Mouse (Mus musculus) urinary bladder, postnatal 14 days (tissue): ENCODE measurements around the gene Abcc9.

Source experiments
- DNase-seq: peaks from one replicate; pipeline ENCODE4 v3.0.0; 2021; ENCODE audit warnings: low spot score

The Abcc9 gene

GRCm38 (mm10) chr6:142701652-142702637 is at the start of gene Abcc9:
TSS of gene Abcc9 (minus strand) at chr6:142702315.
- DNase-seq, result no peak

- no peak for DNase-seq
Observed at GRCm38 (mm10) chr6:142751365-142751764, 49.2 kb upstream of the Abcc9 start.

- DNase-seq, result no peak
Observed at GRCm38 (mm10) chr6:142748057-142748708, 46.1 kb upstream of the Abcc9 start.

GRCm38 (mm10) chr6:142747165-142747564 is 45.0 kb upstream of the Abcc9 start:
- no peak for DNase-seq

GRCm38 (mm10) chr6:142746765-142747164 is 44.6 kb upstream of the Abcc9 start:
- no peak for DNase-seq

- no peak for DNase-seq
Observed at GRCm38 (mm10) chr6:142745484-142745883, 43.4 kb upstream of the Abcc9 start.

- DNase-seq, result no peak
Observed at GRCm38 (mm10) chr6:142743193-142743592, 41.1 kb upstream of the Abcc9 start.

- no peak for DNase-seq
Observed at GRCm38 (mm10) chr6:142741763-142742162, 39.6 kb upstream of the Abcc9 start.

GRCm38 (mm10) chr6:142738637-142739036 is 36.5 kb upstream of the Abcc9 start:
- no peak for DNase-seq

GRCm38 (mm10) chr6:142738225-142738624 is 36.1 kb upstream of the Abcc9 start:
- DNase-seq, result no peak

GRCm38 (mm10) chr6:142735302-142736005 is 33.3 kb upstream of the Abcc9 start:
- DNase-seq, result no peak

- no peak for DNase-seq
Observed at GRCm38 (mm10) chr6:142732567-142733290, 30.6 kb upstream of the Abcc9 start.

- no peak for DNase-seq
Observed at GRCm38 (mm10) chr6:142726032-142726431, 23.9 kb upstream of the Abcc9 start.

- DNase-seq, result no peak
Observed at GRCm38 (mm10) chr6:142721731-142722130, 19.6 kb upstream of the Abcc9 start.

- no peak for DNase-seq
Observed at GRCm38 (mm10) chr6:142720641-142721040, 18.5 kb upstream of the Abcc9 start.

GRCm38 (mm10) chr6:142718167-142718566 is 16.1 kb upstream of the Abcc9 start:
- DNase-seq, result no peak

- no peak for DNase-seq
Observed at GRCm38 (mm10) chr6:142717186-142717585, 15.1 kb upstream of the Abcc9 start.

GRCm38 (mm10) chr6:142715026-142715425 is 12.9 kb upstream of the Abcc9 start:
- no peak for DNase-seq

- DNase-seq, result no peak
Observed at GRCm38 (mm10) chr6:142711106-142711505, 9.0 kb upstream of the Abcc9 start.

GRCm38 (mm10) chr6:142710690-142711089 is 8.6 kb upstream of the Abcc9 start:
- DNase-seq, result no peak

- DNase-seq, result no peak
Observed at GRCm38 (mm10) chr6:142708369-142708768, 6.3 kb upstream of the Abcc9 start.

- DNase-seq, result no peak
Observed at GRCm38 (mm10) chr6:142706688-142707087, 4.6 kb upstream of the Abcc9 start.
